Mouse (Mus musculus): ENCODE measurements around the gene Adamtsl4. TPM values are rescaled to one million over a fixed set of nuclear protein-coding genes. Genes with fewer than 3 reads are reported as not detected.
A peak's percentile ranks its signal among the peaks of the same experiment; 100 is the strongest.
"Not testable (repeated sequence)": the region's sequence is repeated elsewhere in the genome, so short reads cannot be mapped to it uniquely, and the experiment has no call there.

The Adamtsl4 gene
- total RNA-seq, 1 experiment from 2014 or later = 0.47 TPM

- ATAC-seq (ENCODE audit: extremely low read depth, insufficient number of reproducible peaks, low FRiP score, poor library complexity, severe bottlenecking) = no peak
Measured at GRCm38 (mm10) chr3:95682878-95683277, 4.8 kb downstream of the Adamtsl4 start.

GRCm38 (mm10) chr3:95681365-95681764 is 6.4 kb downstream of the Adamtsl4 start:
- no peak for ATAC-seq (ENCODE audit: extremely low read depth, insufficient number of reproducible peaks, low FRiP score, poor library complexity, severe bottlenecking)

- no peak for ATAC-seq (ENCODE audit: extremely low read depth, insufficient number of reproducible peaks, low FRiP score, poor library complexity, severe bottlenecking)
Measured at GRCm38 (mm10) chr3:95680673-95681072, 7.0 kb downstream of the Adamtsl4 start.

- no peak for ATAC-seq (ENCODE audit: extremely low read depth, insufficient number of reproducible peaks, low FRiP score, poor library complexity, severe bottlenecking)
Measured at GRCm38 (mm10) chr3:95679551-95679950, 8.2 kb downstream of the Adamtsl4 start.

GRCm38 (mm10) chr3:95677420-95678090 is 10.2 kb downstream of the Adamtsl4 start:
- ATAC-seq (ENCODE audit: extremely low read depth, insufficient number of reproducible peaks, low FRiP score, poor library complexity, severe bottlenecking) = no peak

DNA sequence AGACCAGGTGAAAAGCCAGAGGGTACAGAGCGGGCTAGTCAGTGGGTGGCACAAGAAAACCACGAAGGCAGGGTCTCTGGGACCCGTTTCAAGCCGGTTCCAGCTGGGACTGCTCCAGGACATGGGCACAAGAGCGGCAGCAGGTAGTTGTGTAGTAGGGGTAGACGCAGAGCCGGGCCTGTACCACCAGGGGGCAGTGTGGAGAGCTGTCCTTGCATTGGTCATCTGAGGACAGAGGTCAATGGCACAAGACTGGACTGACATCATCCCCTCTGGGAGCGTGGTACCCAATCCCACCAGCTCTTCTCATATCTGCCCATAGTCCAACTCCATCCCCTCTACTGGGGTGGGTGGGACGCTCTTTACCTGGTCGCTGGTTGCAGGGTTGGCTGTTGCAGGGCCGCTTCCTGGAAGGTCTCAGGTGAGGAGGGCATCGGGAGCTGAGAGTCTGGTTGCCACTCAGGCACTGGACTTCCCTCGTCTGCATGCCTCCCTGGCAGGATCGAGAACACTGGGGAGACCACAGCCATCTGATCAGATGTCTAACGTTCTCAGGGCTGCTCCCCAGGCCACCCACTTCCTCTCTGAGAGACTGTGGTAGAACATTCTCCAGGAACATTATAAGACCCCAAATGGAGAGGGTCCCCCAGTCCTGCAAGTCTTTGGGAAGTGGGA is 10.8 kb downstream of the Adamtsl4 start:
- peak; percentile 14; the same call in 1 of the 2 replicates for ATAC-seq (ENCODE audit: extremely low read depth, insufficient number of reproducible peaks, low FRiP score, poor library complexity, severe bottlenecking)

DNA sequence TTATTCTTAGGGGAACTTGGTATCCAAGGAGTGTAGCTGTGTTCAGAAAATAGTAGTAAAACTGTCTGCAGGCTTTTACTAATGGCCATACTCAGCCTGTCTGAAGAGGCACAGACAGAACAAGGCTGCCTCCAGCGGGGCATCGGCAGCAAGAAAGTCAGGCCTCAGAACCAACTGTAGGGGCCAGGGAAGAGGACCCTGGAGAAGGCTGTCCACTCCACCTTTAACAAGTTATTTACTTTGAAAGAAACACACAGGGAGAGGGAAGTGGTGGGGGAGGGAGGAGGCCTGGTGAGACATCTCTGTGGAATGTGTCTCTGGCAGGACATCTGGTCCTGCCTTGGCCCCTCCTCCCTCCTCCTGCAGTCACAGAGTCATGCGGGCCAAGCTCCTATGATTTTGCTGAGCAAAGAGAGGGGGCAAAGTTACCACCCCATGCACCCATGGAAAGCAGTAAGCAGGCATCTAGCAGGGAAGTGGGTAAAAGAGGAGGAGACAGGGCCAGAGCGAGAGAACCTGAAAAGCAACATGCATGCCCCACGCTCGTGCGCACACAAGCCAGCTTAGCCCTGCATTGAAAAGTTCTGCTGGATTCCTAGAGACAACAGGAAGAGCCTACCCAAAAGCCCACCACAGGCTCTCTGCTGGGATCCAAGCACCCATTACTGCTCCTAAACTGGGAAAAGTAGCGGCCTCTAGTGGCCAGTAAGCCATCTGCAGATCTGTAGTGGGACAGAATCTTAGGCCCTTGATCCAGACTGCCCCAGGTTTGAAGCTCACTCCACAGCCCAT is 12.2 kb downstream of the Adamtsl4 start:
- ATAC-seq (ENCODE audit: extremely low read depth, insufficient number of reproducible peaks, low FRiP score, poor library complexity, severe bottlenecking) = 0 out of 2 replicates have a peak, but pooled peaks have one; percentile 2

- no peak for ATAC-seq (ENCODE audit: extremely low read depth, insufficient number of reproducible peaks, low FRiP score, poor library complexity, severe bottlenecking)
Measured at GRCm38 (mm10) chr3:95674812-95675211, 12.9 kb downstream of the Adamtsl4 start.

DNA sequence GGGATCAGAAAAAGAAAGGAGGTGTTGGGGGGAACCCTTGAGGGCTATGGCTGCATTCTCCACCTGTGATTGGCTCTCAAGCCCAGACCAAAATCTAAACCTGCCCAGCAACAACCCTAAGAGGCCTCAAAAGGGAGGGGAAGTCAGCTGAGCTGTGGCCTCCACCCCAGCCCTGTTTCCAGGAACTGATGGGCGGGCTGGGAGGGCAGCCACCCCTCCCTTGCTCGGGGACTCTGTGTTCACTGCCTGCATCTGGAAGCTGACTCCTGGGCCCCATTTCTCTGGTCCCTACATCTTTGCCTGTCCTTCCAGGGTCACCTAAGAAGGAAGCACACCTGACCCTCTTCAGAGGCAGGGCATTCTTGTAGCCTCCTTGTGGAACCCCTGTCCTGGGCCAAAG is 13.5 kb downstream of the Adamtsl4 start:
- ATAC-seq (ENCODE audit: extremely low read depth, insufficient number of reproducible peaks, low FRiP score, poor library complexity, severe bottlenecking) = peak; percentile 71

GRCm38 (mm10) chr3:95673707-95674211 is 14.0 kb downstream of the Adamtsl4 start:
- ATAC-seq (ENCODE audit: extremely low read depth, insufficient number of reproducible peaks, low FRiP score, poor library complexity, severe bottlenecking) = peak; percentile 4; the same call in 1 of the 2 replicates

DNA sequence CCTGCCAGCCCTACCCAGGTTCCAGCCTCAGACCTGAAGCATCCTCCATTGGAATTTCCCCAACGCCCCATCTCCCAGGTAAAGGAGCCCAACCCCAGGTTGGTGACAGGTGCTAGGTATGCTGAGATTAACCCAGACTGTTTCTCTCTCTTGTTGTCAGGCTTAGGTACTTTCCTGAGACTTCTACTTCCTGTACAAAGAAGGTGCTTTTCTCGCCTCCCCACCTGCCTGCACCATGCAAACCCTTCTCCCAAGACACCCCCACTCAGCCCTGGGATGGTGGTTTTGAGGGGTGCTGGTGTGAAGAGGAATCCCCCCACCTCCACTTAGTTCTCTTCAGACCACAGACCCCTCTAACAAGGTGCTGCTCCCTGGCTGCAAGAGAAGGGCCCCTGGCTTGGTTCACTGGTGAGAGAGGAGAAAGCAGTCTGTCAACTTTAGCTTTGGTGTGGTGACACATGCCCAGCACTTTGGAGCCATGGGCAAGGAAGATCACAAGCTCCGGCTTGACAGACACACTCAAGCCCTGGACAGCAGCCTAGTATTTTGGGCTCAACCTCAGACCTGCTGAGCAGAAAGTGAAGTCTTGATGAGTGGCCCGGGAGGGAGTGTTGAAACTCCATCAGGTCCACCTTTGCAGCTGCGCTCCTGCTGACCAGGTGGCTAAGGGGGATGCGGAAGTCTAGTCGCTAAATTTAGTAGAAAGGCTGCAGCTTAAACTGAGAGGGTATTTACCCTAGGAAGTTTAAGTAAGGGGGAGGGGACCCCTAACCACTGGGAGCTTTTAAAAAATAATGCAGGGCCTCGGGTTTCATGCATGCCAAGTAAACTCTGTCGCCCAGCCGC is 14.6 kb downstream of the Adamtsl4 start:
- no peak for ATAC-seq (ENCODE audit: extremely low read depth, insufficient number of reproducible peaks, low FRiP score, poor library complexity, severe bottlenecking)

DNA sequence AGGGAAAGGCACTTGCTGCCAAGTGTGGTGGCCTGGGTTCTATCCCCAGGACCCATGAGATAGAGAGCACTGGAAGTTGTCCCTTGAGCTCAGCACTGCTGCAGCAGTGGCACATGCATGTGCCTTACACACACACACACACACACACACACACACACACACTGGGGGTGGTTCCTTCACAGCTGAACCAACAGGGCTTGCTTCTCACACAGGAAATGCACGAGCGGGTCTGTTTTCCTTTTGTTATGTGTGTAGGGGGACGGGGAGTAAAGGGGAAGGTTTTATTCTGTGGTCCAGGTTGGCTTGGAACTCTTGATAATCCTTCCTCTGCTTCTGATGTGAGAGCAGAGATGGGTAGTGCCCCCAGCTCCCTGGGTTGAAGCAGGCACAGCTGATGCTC is 15.3 kb downstream of the Adamtsl4 start:
- 0 out of 2 replicates have a peak, but pooled peaks have one; percentile 2 for ATAC-seq (ENCODE audit: extremely low read depth, insufficient number of reproducible peaks, low FRiP score, poor library complexity, severe bottlenecking)

GRCm38 (mm10) chr3:95671201-95671600 is 16.5 kb downstream of the Adamtsl4 start:
- ATAC-seq (ENCODE audit: extremely low read depth, insufficient number of reproducible peaks, low FRiP score, poor library complexity, severe bottlenecking) = no peak

- ATAC-seq (ENCODE audit: extremely low read depth, insufficient number of reproducible peaks, low FRiP score, poor library complexity, severe bottlenecking) = not testable (repeated sequence)
Measured at GRCm38 (mm10) chr3:95670419-95670818, 17.3 kb downstream of the Adamtsl4 start.

DNA sequence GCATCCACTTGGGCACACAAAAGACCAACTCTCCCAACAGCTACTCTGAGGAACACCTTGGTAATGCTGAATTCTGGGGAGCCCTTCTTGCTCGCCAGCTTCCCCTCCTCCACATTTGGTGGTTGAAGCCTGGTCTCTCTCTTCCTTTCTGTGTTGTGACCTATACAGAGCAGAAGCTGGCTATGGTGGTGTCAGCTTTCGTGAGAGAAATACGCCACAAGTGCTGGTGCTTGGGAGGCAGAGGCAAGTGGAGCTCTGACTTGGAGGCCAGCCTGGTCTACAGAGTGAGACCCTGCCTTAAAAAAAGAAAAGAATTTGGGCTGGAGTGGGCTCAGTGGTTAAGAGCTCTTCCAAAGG is 18.4 kb downstream of the Adamtsl4 start:
- ATAC-seq (ENCODE audit: extremely low read depth, insufficient number of reproducible peaks, low FRiP score, poor library complexity, severe bottlenecking) = peak; percentile 1; the same call in 1 of the 2 replicates

DNA sequence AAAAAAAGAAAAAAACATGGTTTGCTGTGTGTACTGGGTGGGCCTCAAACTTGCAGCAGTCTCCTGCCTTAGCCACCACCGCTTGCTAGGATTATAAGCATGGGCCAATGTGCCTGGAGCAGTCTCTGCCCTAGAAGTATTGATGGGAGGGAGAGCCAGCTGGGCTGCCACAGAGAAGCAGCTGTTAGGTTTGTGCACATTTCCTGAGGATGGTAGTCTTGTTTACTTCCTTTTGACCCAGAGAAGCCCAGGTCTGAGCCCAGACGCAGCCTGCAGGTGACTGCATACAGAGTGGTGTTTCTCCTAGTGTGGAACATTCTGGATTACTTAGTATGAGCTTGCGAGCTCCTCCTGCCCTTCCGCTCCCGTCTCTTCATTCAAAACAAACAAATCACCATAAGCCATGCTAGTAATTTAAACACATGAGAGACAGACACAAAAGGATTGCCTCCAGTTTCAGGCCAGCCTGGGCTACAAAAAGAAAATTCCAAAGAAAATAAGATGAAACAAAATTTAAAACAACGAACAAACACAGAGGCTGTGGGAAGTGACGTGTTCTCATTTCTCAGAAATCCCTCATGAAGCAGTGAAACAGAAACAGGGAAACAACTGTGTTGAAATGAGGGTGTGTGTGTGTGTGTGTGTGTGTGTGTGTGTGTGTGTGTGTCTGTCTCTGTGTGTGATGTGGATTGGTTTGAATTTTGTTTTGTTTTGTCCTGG is 19.0 kb downstream of the Adamtsl4 start:
- peak; percentile 18 for ATAC-seq (ENCODE audit: extremely low read depth, insufficient number of reproducible peaks, low FRiP score, poor library complexity, severe bottlenecking)

- no peak for ATAC-seq (ENCODE audit: extremely low read depth, insufficient number of reproducible peaks, low FRiP score, poor library complexity, severe bottlenecking)
Measured at GRCm38 (mm10) chr3:95668026-95668425, 19.7 kb downstream of the Adamtsl4 start.

GRCm38 (mm10) chr3:95667521-95667920 is 20.2 kb downstream of the Adamtsl4 start:
- no peak for ATAC-seq (ENCODE audit: extremely low read depth, insufficient number of reproducible peaks, low FRiP score, poor library complexity, severe bottlenecking)

Measured in neutrophil, adult 5-6 weeks (primary cell).